Mouse (Mus musculus): ENCODE data around the gene Fgfr2. TPM values are rescaled to one million over a fixed set of nuclear protein-coding genes. Genes with fewer than 3 reads are reported as not detected.

Gene Fgfr2
- polyA plus RNA-seq, 1 experiment, result 114 TPM

DNA sequence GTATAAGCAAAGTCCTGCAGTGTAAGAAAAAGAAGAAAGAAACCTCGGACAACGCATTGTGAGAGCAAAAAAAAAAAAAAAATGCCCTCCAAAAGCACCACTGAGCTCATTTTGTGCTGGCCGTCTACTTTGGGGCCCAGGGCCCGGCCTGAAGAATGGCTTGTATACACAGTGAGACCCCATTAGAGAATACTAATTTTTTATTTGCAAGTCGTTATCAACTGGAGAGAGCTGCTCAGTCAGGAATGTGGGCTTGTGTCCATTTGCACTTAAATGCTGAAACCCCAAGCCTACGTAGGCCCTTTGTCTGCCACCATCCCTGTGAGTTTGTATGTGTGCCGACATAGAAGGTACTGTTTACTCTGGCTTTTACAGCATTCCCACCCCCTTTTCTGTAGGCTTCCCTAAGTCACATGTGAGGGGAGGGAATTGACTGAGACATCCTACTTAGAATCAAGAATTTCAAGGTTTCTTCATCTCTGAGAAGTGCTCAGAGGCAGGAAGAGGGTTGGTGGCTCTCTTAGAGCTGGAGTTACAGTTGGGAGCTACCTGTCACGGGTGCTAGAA is 1785.6 kb downstream of the Fgfr2 start:
- TF ChIP-seq CTCF (IDR thresholded peaks at IDR 0.05; ENCODE audit: insufficient read depth, low read length), result no peak
- no peak for TF ChIP-seq POLR2A (IDR thresholded peaks at IDR 0.05; ENCODE audit: borderline replicate concordance, extremely low read depth, low read depth, low read length)
- 33% methylated on average over 8 of the region's 8 CpGs for whole genome bisulfite sequencing
- H3K4me1 ChIP-seq (ENCODE audit: control insufficient read depth, insufficient read depth, low read length), result no peaks in the 10 kb centered on the region
- H3K4me3 ChIP-seq (replicated peaks; ENCODE audit: extremely low read depth, low read depth, low read length), result no peak overlapping the region
- DNase-seq, result no peak

DNA sequence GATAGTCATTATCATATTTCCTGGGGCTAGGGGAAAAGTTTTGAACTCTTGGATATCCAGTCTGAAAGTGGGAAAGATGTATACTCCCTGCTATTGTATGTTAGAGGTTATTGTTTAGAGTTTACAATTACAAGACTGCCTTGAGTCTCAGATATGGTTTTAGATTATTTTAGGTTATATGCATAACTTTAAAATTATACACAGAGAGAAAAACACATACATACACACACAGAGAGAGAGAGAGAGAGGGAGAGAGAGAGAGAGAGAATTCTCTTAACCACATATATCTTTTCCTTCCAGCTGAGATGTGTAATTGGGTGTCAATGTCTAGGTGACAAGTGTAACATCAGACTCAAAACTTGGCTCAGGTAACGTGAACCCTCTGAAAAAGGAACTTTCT is 1789.6 kb downstream of the Fgfr2 start, which contains the start of gene Fam24a:
TSS of gene Fam24a (plus strand) at position 301 of the 400 bp plus-strand sequence.
- no peak for TF ChIP-seq CTCF (IDR thresholded peaks at IDR 0.05; ENCODE audit: insufficient read depth, low read length)
- TF ChIP-seq POLR2A (IDR thresholded peaks at IDR 0.05; ENCODE audit: borderline replicate concordance, extremely low read depth, low read depth, low read length), result no peak
- no peaks in the 10 kb centered on the region for H3K4me1 ChIP-seq (ENCODE audit: control insufficient read depth, insufficient read depth, low read length)
- no peak within 1 kb of the TSS for H3K4me3 ChIP-seq (replicated peaks; ENCODE audit: extremely low read depth, low read depth, low read length)
- WGBS, result 34% methylated on average over 1 of the region's 1 CpGs
- no peak for DNase-seq

GRCm38 (mm10) chr7:131331688-131332087 is 1791.5 kb downstream of the Fgfr2 start:
- no peak for DNase-seq
- no peak for TF ChIP-seq CTCF (IDR thresholded peaks at IDR 0.05; ENCODE audit: insufficient read depth, low read length)
- no peak for TF ChIP-seq POLR2A (IDR thresholded peaks at IDR 0.05; ENCODE audit: borderline replicate concordance, extremely low read depth, low read depth, low read length)
- Histone ChIP-seq H3K4me3 (replicated peaks; ENCODE audit: extremely low read depth, low read depth, low read length) (no peak overlapping the region), H3K4me1 (ENCODE audit: control insufficient read depth, insufficient read depth, low read length) (no peaks in the 10 kb centered on the region)
- 60% methylated on average over 2 of the region's 2 CpGs for WGBS

- Histone ChIP-seq H3K4me3 (replicated peaks; ENCODE audit: extremely low read depth, low read depth, low read length) (no peak within 1 kb of the TSS), H3K4me1 (ENCODE audit: control insufficient read depth, insufficient read depth, low read length) (no peaks in the 10 kb centered on the region)
- no peak for TF ChIP-seq POLR2A (IDR thresholded peaks at IDR 0.05; ENCODE audit: borderline replicate concordance, extremely low read depth, low read depth, low read length)
- no peak for TF ChIP-seq CTCF (IDR thresholded peaks at IDR 0.05; ENCODE audit: insufficient read depth, low read length)
- 91% methylated on average over 5 of the region's 5 CpGs for WGBS
- DNase-seq, result no peak
Observed at GRCm38 (mm10) chr7:131329416-131329815, 1793.7 kb downstream of the Fgfr2 start, which contains the start of gene Fam24b. TSS of gene Fam24b (minus strand) at chr7:131329516.

DNA sequence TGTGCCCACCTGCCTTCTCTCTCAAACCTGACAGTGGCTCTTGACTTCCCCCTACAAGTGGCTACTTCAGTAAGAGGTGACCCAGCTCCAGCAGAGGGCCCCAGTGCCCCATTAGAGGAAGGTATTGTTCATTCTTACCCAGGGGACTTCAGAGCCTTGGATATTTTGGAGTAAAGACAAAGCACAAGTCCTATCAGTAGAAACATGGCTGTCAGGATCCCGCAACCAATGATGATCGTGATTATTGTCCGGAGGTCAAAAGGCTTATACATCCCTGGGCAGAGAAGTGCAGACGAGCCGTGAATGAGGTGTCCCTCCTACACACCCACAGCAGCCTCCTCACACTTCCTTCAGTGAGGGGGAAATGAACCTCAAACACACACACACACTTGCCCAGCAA is 1796.1 kb downstream of the Fgfr2 start:
- DNase-seq, result no peak
- Histone ChIP-seq H3K4me3 (replicated peaks; ENCODE audit: extremely low read depth, low read depth, low read length) (no peak overlapping the region), H3K4me1 (ENCODE audit: control insufficient read depth, insufficient read depth, low read length) (no peaks in the 10 kb centered on the region)
- 84% methylated on average over 5 of the region's 5 CpGs for WGBS
- TF ChIP-seq CTCF (IDR thresholded peaks at IDR 0.05; ENCODE audit: insufficient read depth, low read length), result no peak
- TF ChIP-seq POLR2A (IDR thresholded peaks at IDR 0.05; ENCODE audit: borderline replicate concordance, extremely low read depth, low read depth, low read length), result no peak

DNA sequence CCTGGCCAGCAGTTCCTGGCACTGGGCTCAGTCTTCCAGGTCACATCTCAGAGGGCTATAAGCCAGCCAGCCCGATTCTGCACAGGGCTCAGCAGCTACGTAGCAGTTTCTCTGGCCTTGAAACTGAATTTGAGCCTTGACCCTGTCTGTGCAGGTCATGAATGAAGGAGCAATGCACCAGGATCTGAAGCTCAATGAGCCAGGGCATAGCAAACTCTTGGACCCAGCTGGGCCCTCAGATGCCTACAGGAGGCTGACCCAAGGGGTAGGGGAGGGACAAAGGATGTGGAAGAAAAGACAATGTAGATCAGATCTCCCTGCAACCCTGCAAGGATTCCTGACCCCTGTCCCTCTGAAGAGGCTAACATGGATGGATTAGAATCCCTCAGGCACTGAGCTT is 1801.0 kb downstream of the Fgfr2 start, which contains the start of gene Cuzd1:
TSS of gene Cuzd1 (minus strand) at position 101 of the 400 bp plus-strand sequence.
- DNase-seq, result no peak
- no peak for TF ChIP-seq CTCF (IDR thresholded peaks at IDR 0.05; ENCODE audit: insufficient read depth, low read length)
- TF ChIP-seq POLR2A (IDR thresholded peaks at IDR 0.05; ENCODE audit: borderline replicate concordance, extremely low read depth, low read depth, low read length), result no peak
- WGBS, result 77% methylated on average over 2 of the region's 2 CpGs
- no peaks in the 10 kb centered on the region for H3K4me1 ChIP-seq (ENCODE audit: control insufficient read depth, insufficient read depth, low read length)
- no peak within 1 kb of the TSS for H3K4me3 ChIP-seq (replicated peaks; ENCODE audit: extremely low read depth, low read depth, low read length)

- TF ChIP-seq POLR2A (IDR thresholded peaks at IDR 0.05; ENCODE audit: borderline replicate concordance, extremely low read depth, low read depth, low read length), result no peak
- TF ChIP-seq CTCF (IDR thresholded peaks at IDR 0.05; ENCODE audit: insufficient read depth, low read length), result no peak
- 68% methylated on average over 6 of the region's 7 CpGs for WGBS
- DNase-seq, result no peak
- no peak overlapping the region for H3K4me3 ChIP-seq (replicated peaks; ENCODE audit: extremely low read depth, low read depth, low read length)
- no peaks in the 10 kb centered on the region for H3K4me1 ChIP-seq (ENCODE audit: control insufficient read depth, insufficient read depth, low read length)
Observed at GRCm38 (mm10) chr7:131318340-131318739, 1804.8 kb downstream of the Fgfr2 start.

DNA sequence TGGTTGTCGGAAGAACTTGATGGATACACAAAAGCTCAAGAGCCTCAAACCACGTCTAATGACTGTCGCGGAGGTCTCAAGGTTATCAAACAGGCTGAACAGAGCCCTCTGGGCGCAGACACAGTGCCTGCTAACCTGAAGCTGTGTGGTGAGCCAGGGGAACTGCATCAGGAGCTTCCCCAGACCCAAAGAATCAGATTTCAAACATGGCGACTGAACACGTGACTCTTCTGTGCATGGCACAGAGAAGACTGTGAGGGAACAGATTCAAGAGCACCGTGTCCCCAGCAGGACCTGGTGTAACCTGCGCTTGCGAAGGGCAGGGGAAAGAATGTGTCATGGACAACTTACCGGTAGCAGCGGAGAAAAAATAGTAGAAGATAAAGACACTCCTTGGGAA is 1805.6 kb downstream of the Fgfr2 start:
- Histone ChIP-seq H3K4me3 (replicated peaks; ENCODE audit: extremely low read depth, low read depth, low read length) (no peak overlapping the region), H3K4me1 (ENCODE audit: control insufficient read depth, insufficient read depth, low read length) (no peaks in the 10 kb centered on the region)
- WGBS, result 59% methylated on average over 12 of the region's 12 CpGs
- no peak for DNase-seq
- TF ChIP-seq POLR2A (IDR thresholded peaks at IDR 0.05; ENCODE audit: borderline replicate concordance, extremely low read depth, low read depth, low read length) (no peak), CTCF (IDR thresholded peaks at IDR 0.05; ENCODE audit: insufficient read depth, low read length) (no peak)

- TF ChIP-seq CTCF (IDR thresholded peaks at IDR 0.05; ENCODE audit: insufficient read depth, low read length) (no peak), POLR2A (IDR thresholded peaks at IDR 0.05; ENCODE audit: borderline replicate concordance, extremely low read depth, low read depth, low read length) (no peak)
- Histone ChIP-seq H3K4me1 (ENCODE audit: control insufficient read depth, insufficient read depth, low read length) (no peaks in the 10 kb centered on the region), H3K4me3 (replicated peaks; ENCODE audit: extremely low read depth, low read depth, low read length) (no peak overlapping the region)
- 80% methylated on average over 7 of the region's 7 CpGs for WGBS
- no peak for DNase-seq
Observed at GRCm38 (mm10) chr7:131314493-131314892, 1808.7 kb downstream of the Fgfr2 start.

DNA sequence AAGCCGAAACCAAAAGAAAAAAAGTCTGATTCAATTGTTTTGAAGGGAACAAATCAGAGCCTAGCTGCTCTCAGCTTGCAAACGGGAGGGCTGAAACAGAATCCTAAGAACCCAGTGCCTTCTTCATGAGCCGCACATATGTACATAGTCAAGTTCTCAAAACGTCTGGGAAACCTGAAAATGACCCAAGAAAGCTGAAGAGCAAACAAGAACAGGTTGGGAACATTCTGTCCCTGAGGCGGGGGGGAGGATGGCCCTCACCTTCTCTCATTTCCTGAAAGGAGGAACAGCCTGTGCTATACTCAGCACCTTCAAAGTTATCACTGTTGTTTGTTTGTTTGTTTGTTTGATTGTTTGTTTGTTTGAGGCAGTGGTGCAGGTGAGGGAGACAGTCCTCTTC is 1816.4 kb downstream of the Fgfr2 start:
- Histone ChIP-seq H3K4me1 (ENCODE audit: control insufficient read depth, insufficient read depth, low read length) (no peaks in the 10 kb centered on the region), H3K4me3 (replicated peaks; ENCODE audit: extremely low read depth, low read depth, low read length) (no peak overlapping the region)
- 60% methylated on average over 5 of the region's 5 CpGs for WGBS
- TF ChIP-seq CTCF (IDR thresholded peaks at IDR 0.05; ENCODE audit: insufficient read depth, low read length) (no peak), POLR2A (IDR thresholded peaks at IDR 0.05; ENCODE audit: borderline replicate concordance, extremely low read depth, low read depth, low read length) (no peak)
- DNase-seq, result no peak
